Mouse (Mus musculus): Measurements from ENCODE around the gene Tle4.
"Not testable (repeated sequence)": the region's sequence is repeated elsewhere in the genome, so short reads cannot be mapped to it uniquely, and the experiment has no call there.

Gene Tle4

GRCm38 (mm10) chr19:14597917-14598689 lies at the start of gene Tle4:
TSS of gene Tle4 (minus strand) at chr19:14598051.
- DNase-seq, result peak; percentile 100

GRCm38 (mm10) chr19:14645666-14646065 lies 47.8 kb upstream of the Tle4 start:
- no peak for DNase-seq

- no peak for DNase-seq
Measured at GRCm38 (mm10) chr19:14644756-14645155, 46.9 kb upstream of the Tle4 start.

- not testable (repeated sequence) for DNase-seq
Measured at GRCm38 (mm10) chr19:14643091-14643490, 45.2 kb upstream of the Tle4 start.

- DNase-seq, result peak; percentile 3
Measured at GRCm38 (mm10) chr19:14642663-14643062, 44.8 kb upstream of the Tle4 start.

GRCm38 (mm10) chr19:14635213-14635928 lies 37.5 kb upstream of the Tle4 start:
- DNase-seq, result no peak

- DNase-seq, result no peak
Measured at GRCm38 (mm10) chr19:14623355-14623754, 25.5 kb upstream of the Tle4 start.

- DNase-seq, result no peak
Measured at GRCm38 (mm10) chr19:14620534-14620933, 22.7 kb upstream of the Tle4 start.

GRCm38 (mm10) chr19:14619814-14620213 lies 22.0 kb upstream of the Tle4 start:
- DNase-seq, result no peak

GRCm38 (mm10) chr19:14614816-14615215 lies 17.0 kb upstream of the Tle4 start:
- no peak for DNase-seq

- no peak for DNase-seq
Measured at GRCm38 (mm10) chr19:14610542-14611317, 12.9 kb upstream of the Tle4 start.

GRCm38 (mm10) chr19:14600841-14601240 lies 3.0 kb upstream of the Tle4 start:
- no peak for DNase-seq

- no peak for DNase-seq
Measured at GRCm38 (mm10) chr19:14600354-14600753, 2.5 kb upstream of the Tle4 start.

GRCm38 (mm10) chr19:14599851-14600251 lies 2.0 kb upstream of the Tle4 start:
- no peak for DNase-seq

GRCm38 (mm10) chr19:14598690-14599288 lies 938 bp upstream of the Tle4 start:
- no peak for DNase-seq

GRCm38 (mm10) chr19:14596941-14597916 lies 622 bp downstream of the Tle4 start:
- peak; percentile 53 for DNase-seq

GRCm38 (mm10) chr19:14596358-14596940 lies 1.4 kb downstream of the Tle4 start:
- DNase-seq, result no peak

- no peak for DNase-seq
Measured at GRCm38 (mm10) chr19:14595390-14595997, 2.4 kb downstream of the Tle4 start.

- no peak for DNase-seq
Measured at GRCm38 (mm10) chr19:14594537-14594936, 3.3 kb downstream of the Tle4 start.

- DNase-seq, result no peak
Measured at GRCm38 (mm10) chr19:14591809-14592535, 5.9 kb downstream of the Tle4 start.
